Mouse (Mus musculus): ENCODE results near the gene Ppia.

DNA sequence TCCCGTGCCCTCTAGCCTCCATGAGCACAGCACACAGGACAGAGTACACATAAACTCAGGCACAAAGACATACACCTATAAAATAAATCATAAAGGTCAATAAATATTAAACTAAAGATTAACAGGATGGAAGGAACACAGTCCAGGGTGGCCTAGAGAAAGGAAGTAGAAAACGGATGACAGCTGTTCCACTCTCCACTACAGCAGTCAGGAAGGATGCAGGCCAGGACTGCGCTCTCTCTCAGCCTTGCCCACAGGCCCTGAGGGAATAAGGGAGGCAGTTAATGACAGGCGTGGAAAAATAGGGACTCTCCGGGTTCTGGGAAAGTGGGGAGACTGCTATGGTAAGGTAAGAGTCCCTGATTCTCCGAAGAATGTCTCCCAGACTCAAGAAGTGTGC lies 48.8 kb upstream of the Ppia start:
- TF ChIP-seq CTCF (IDR thresholded peaks at IDR 0.05; ENCODE audit: extremely low read depth, insufficient read length, insufficient replicate concordance, low read depth, low read length) (no peak), POLR2A (IDR thresholded peaks at IDR 0.05; ENCODE audit: low read depth, low read length) (no peak)

Measured in small intestine, adult 2 months (tissue).